Mouse (Mus musculus) ES-Bruce4 (cell line): ENCODE measurements at regions not wholly inside any gene's neighbourhood (a gene's known extent, or its start where the extent isn't known, plus 50 kb on each side); places are given as distances from the start of the nearest gene placed in this dataset.
A peak's percentile ranks its signal among the peaks of the same experiment; 100 is the strongest.

Source experiments
- H3K27ac ChIP-seq: 2 replicates; pipeline ENCODE4 v1.5.1; 2012; ENCODE audit warnings: low read length, inconsistent platforms; ENCODE audit not compliant: insufficient read depth
- H3K27me3 ChIP-seq: 2 replicates; pipeline ENCODE4 v1.6.1; 2012; ENCODE audit warnings: mild to moderate bottlenecking, low read length, inconsistent platforms; ENCODE audit not compliant: control insufficient read depth, poor library complexity, insufficient read depth, severe bottlenecking
- H3K36me3 ChIP-seq: 2 replicates; pipeline ENCODE4 v1.6.1; 2012; ENCODE audit warnings: inconsistent platforms, mild to moderate bottlenecking, low read length, moderate library complexity; ENCODE audit not compliant: control insufficient read depth, poor library complexity, insufficient read depth, severe bottlenecking
- H3K4me1 ChIP-seq: one replicate; pipeline ENCODE4 v1.8.1; 2011; ENCODE audit warnings: low read length; ENCODE audit not compliant: control insufficient read depth, insufficient read depth
- H3K4me3 ChIP-seq: 2 replicates; pipeline ENCODE4 v1.5.1; 2011; ENCODE audit warnings: low read depth, mild to moderate bottlenecking, low read length
- H3K9ac ChIP-seq: 2 replicates; pipeline ENCODE4 v1.6.1; 2012; ENCODE audit warnings: low read depth, mild to moderate bottlenecking, inconsistent platforms; ENCODE audit not compliant: poor library complexity, severe bottlenecking
- H3K9me3 ChIP-seq: replicated peaks from 2 replicates; pipeline ENCODE4 v1.6.1; 2012; ENCODE audit warnings: mild to moderate bottlenecking, low read length, inconsistent platforms; ENCODE audit not compliant: control insufficient read depth, poor library complexity, insufficient read depth, severe bottlenecking
- CTCF ChIP-seq: IDR thresholded peaks from one replicate; pipeline ENCODE4 v1.8.1; 2011; ENCODE audit warnings: low read depth, low read length
- EP300 ChIP-seq: IDR thresholded peaks from 2 replicates; pipeline ENCODE4 v1.6.1; 2011; ENCODE audit warnings: low read depth, low read length; ENCODE audit not compliant: insufficient read depth
- POLR2A ChIP-seq: IDR thresholded peaks from one replicate; pipeline ENCODE4 v1.8.1; 2011; ENCODE audit warnings: low read length; ENCODE audit not compliant: insufficient read depth

- Histone ChIP-seq H3K27me3 (no peaks in the 10 kb centered on the region), H3K9me3 (no peaks in the 10 kb centered on the region), H3K27ac (no peak overlapping the region), H3K4me3 (no peak overlapping the region), H3K4me1 (no peaks in the 10 kb centered on the region), H3K36me3 (no peaks in the 10 kb centered on the region), H3K9ac (no peak overlapping the region)
- TF ChIP-seq POLR2A (no peak), CTCF (no peak), EP300 (no peak)
Measured at GRCm38 (mm10) chr9:89827564-89827963, 82.1 kb upstream of the Rasgrf1 start.

DNA sequence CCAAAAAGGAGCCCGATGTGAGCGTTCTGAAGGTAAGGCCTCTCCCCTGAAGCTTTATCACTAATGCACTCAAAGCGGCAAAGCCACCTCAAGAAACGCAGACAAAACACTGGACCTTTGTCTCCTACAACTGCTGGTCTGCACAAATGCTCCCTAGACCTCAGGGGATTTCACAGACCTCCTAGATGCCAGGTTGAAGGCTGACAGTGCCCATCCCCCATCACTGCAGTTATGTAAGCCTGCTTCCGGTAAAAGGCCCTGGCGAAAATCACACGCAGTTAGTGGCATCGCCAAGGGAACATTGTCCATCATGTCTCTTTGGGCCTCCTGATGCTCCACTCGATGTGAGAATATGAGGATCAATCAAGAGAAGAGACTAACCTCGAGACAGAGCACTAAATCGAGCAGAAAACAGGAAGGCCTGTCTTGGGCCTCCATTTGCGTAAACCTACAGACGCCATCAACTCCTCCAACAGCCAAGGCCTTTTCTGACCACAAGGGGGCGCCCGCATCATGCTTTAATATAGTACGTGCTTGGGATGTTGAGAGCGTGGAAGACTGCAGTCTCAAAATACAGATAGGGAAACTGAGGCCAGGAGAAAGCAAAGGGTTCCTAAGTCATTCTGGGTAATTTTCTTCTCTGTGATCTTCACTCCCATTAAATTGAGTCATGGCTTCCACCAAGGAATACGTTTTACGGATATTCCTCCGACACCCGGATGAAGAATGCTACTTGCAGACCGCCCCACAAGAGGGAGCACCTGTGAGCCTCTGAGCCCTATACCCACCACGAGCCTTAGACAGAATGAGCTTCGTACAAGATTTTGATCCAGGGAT is 82.8 kb upstream of the Rasgrf1 start:
- Histone ChIP-seq H3K9ac (no peak overlapping the region), H3K36me3 (no peaks in the 10 kb centered on the region), H3K27me3 (no peaks in the 10 kb centered on the region), H3K9me3 (no peaks in the 10 kb centered on the region), H3K4me1 (no peaks in the 10 kb centered on the region), H3K4me3 (no peak overlapping the region), H3K27ac (no peak overlapping the region)
- TF ChIP-seq POLR2A (no peak), CTCF (peak; percentile 55)

GRCm38 (mm10) chr9:89821853-89822243 is 83.6 kb upstream of the Ankrd34c start:
- Histone ChIP-seq H3K36me3 (no peaks in the 10 kb centered on the region), H3K27me3 (no peaks in the 10 kb centered on the region), H3K9ac (no peak overlapping the region), H3K9me3 (no peaks in the 10 kb centered on the region), H3K27ac (no peak overlapping the region), H3K4me1 (no peaks in the 10 kb centered on the region), H3K4me3 (no peak overlapping the region)
- TF ChIP-seq EP300 = no peak
- TF ChIP-seq CTCF = no peak
- no peak for TF ChIP-seq POLR2A

DNA sequence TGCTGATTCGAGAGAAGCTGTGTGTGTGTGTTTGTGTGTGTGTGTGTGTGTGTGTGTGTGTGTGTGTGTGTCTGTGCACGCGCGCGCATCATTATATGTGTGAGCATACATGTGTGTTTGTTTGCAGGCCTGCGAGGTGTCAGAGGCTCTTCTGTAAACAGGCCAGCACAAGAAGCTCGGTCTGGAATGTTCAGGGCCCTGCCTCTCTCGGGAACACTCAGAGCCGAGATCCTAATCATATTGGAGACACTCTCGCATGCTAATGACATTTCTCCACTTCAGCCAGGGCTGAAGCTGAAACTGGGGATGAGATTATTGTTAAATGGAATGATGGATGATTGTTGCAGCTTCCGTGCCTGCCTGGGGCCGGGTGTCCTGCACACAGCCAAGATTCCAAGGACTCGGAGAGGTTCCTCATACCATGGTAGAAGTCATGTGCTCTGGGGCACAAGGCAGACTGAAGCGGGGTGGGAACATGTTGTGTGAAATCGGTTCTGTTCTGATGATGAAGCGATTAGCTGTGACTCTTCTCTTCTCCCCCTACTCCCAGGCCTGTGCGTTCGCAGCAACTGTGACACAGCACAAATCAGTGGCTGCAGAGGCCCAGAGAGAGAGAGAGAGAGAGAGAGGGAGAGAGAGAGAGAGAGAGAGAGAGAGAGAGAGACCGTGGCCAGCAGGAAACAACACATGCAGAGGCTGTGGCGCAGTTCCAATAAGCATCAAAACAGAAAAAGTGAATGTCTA is 83.0 kb upstream of the Ankrd34c start:
- Histone ChIP-seq H3K27me3 (no peaks in the 10 kb centered on the region), H3K4me1 (no peaks in the 10 kb centered on the region), H3K27ac (no peak overlapping the region), H3K4me3 (no peak overlapping the region), H3K9ac (no peak overlapping the region), H3K9me3 (no peaks in the 10 kb centered on the region), H3K36me3 (no peaks in the 10 kb centered on the region)
- TF ChIP-seq CTCF (no peak), POLR2A (no peak), EP300 (no peak)

DNA sequence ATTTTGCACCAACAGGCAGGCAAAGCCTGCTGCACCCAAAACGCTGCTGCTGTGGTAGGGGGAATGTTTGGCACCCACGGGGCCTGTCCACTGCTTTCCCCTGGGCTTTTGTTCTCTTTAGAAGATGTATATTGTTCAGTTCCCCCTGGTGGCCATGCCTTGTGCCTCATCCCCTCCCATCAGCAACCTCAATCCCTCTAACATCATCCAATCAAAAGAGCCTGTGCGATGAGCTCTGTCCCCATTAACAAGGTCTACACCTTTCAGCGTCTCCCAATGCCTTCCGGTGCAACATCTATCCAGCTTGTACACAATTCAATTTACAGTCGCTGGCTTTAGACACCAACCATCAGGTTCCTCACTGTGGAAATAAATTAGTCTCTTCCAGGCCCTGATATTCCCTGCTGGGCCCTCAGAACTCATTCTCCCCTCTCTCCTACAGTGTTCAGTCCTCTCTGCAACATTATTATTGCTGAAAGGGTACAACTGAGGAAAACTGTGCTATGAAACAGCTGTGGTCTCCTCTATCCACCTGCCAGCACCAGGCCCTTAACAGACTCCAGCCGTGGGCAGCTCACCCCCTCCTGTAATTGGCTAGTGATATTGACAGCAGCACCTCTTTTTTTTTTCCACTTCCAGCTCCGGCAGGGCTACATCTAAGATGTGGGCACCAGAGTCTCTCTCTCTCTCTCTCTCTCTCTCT is 75.5 kb upstream of the Ankrd34c start:
- Histone ChIP-seq H3K27ac (no peak overlapping the region), H3K4me1 (no peaks in the 10 kb centered on the region), H3K36me3 (no peaks in the 10 kb centered on the region), H3K9ac (no peak overlapping the region), H3K27me3 (no peaks in the 10 kb centered on the region), H3K9me3 (no peaks in the 10 kb centered on the region), H3K4me3 (no peak overlapping the region)
- no peak for TF ChIP-seq CTCF
- TF ChIP-seq EP300 = no peak

DNA sequence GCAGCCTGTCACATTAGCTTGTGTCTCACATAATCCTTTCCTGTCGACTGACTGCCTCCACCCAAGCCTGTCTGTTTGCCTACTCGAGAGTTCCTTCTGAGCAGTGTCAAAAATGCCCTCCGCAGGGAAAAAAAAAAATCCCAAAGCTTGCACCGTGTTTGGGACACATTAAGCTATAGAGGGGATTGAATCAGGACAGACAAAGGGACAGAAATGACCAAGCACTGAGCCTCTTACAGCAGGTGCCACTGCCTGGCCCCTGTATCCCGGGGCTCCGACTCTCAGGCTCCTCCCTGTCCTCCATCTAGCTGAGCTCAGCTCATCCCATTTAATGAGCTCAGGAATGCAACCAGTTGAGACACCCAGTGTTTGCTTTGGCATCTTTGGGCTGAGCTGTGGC is 69.1 kb upstream of the Ankrd34c start:
- Histone ChIP-seq H3K27me3 (no peaks in the 10 kb centered on the region), H3K9ac (no peak overlapping the region), H3K4me1 (no peaks in the 10 kb centered on the region), H3K4me3 (no peak overlapping the region), H3K27ac (no peak overlapping the region), H3K36me3 (no peaks in the 10 kb centered on the region), H3K9me3 (no peaks in the 10 kb centered on the region)
- no peak for TF ChIP-seq EP300
- no peak for TF ChIP-seq POLR2A
- no peak for TF ChIP-seq CTCF
